Mouse (Mus musculus) lung, postnatal 0 days (tissue): Measurements from ENCODE around the gene Cilp.

Source experiments
- CTCF ChIP-seq: IDR thresholded peaks from 2 replicates; pipeline ENCODE4 v1.5.1; 2016; ENCODE audit warnings: antibody characterized with exemption, mild to moderate bottlenecking
- EP300 ChIP-seq: IDR thresholded peaks from 2 replicates; pipeline ENCODE4 v1.6.1; 2016; ENCODE audit warnings: antibody characterized with exemption, mild to moderate bottlenecking, control low read depth

- TF ChIP-seq CTCF: no peak
- TF ChIP-seq EP300: no peak
Observed at GRCm38 (mm10) chr9:65308011-65308410, 43.0 kb downstream of the Cilp start.
